Mouse (Mus musculus): Measurements from ENCODE around the gene Cyp4f40. TPM values are rescaled to one million over a fixed set of nuclear protein-coding genes. Genes with fewer than 3 reads are reported as not detected.
"Not testable (repeated sequence)": the region's sequence is repeated elsewhere in the genome, so short reads cannot be mapped to it uniquely, and the experiment has no call there.

The Cyp4f40 gene
- polyA plus RNA-seq, 1 experiment from 2014 or later, result not detected

- H3K9me3 ChIP-seq, result no peaks in the 10 kb centered on the region
- H3K27me3 ChIP-seq, result no peaks in the 10 kb centered on the region
- H3K4me1 ChIP-seq, result no peaks in the 10 kb centered on the region
- no peak overlapping the region for H3K4me2 ChIP-seq (replicated peaks)
- WGBS, result 63% methylated on average over 7 of the region's 7 CpGs
- H3K27ac ChIP-seq (replicated peaks), result no peak overlapping the region
- H3K9ac ChIP-seq (replicated peaks), result no peak overlapping the region
- H3K36me3 ChIP-seq, result no peaks in the 10 kb centered on the region
- no peak overlapping the region for H3K4me3 ChIP-seq
- ATAC-seq (replicated peaks), result no peak
Measured at GRCm38 (mm10) chr17:32722771-32723170, 64.1 kb downstream of the Cyp4f40 start.

GRCm38 (mm10) chr17:32726360-32726759 lies 67.7 kb downstream of the Cyp4f40 start:
- not testable (repeated sequence) for H3K4me2 ChIP-seq (replicated peaks); H3K27me3 ChIP-seq; H3K27ac ChIP-seq (replicated peaks); H3K9ac ChIP-seq (replicated peaks); H3K4me1 ChIP-seq; H3K4me3 ChIP-seq; H3K36me3 ChIP-seq; H3K9me3 ChIP-seq
- ATAC-seq (replicated peaks), result 0 out of 2 replicates have a peak, but pooled peaks have one; percentile 46

Other genes starting within 250 kb of the Cyp4f40 start
- gene Pglyrp2, start 234.7 kb upstream of the Cyp4f40 start, polyA plus RNA-seq (2015; fragmentation: Nextera tagmentation; extraction: Ambion mirVana), result not detected in 2 replicates
- gene Cyp4f39, start 206.2 kb upstream of the Cyp4f40 start, polyA plus RNA-seq (2015; fragmentation: Nextera tagmentation; extraction: Ambion mirVana), result 0.23 TPM in 1 of 2 replicates, not detected in the other
- 7.8 and 8.4 TPM in 2 replicates for gene Cyp4f17, start 152.8 kb upstream of the Cyp4f40 start, polyA plus RNA-seq (2015; fragmentation: Nextera tagmentation; extraction: Ambion mirVana)
- 19.8 and 24.9 TPM in 2 replicates for gene Cyp4f16, start 122.3 kb upstream of the Cyp4f40 start, polyA plus RNA-seq (2015; fragmentation: Nextera tagmentation; extraction: Ambion mirVana)
- not detected in 2 replicates for gene Cyp4f37, start 37.6 kb upstream of the Cyp4f40 start, polyA plus RNA-seq (2015; fragmentation: Nextera tagmentation; extraction: Ambion mirVana)
- 1.1 and 1.5 TPM in 2 replicates for gene Cyp4f15, start 26.7 kb downstream of the Cyp4f40 start, polyA plus RNA-seq (2015; fragmentation: Nextera tagmentation; extraction: Ambion mirVana)
- 43.1 and 44.7 TPM in 2 replicates for gene Zfp871, start 129.4 kb downstream of the Cyp4f40 start, polyA plus RNA-seq (2015; fragmentation: Nextera tagmentation; extraction: Ambion mirVana)
- 40.9 TPM in 2 replicates for gene Zfp811, start 151.0 kb downstream of the Cyp4f40 start, polyA plus RNA-seq (2015; fragmentation: Nextera tagmentation; extraction: Ambion mirVana)
- 22.8 and 23.6 TPM in 2 replicates for gene Zfp799, start 171.4 kb downstream of the Cyp4f40 start, polyA plus RNA-seq (2015; fragmentation: Nextera tagmentation; extraction: Ambion mirVana)
- 9.2 and 10.6 TPM in 2 replicates for gene Zfp870, start 232.7 kb downstream of the Cyp4f40 start, polyA plus RNA-seq (2015; fragmentation: Nextera tagmentation; extraction: Ambion mirVana)

Measured in forebrain, embryonic 15.5 days (tissue).